Mouse (Mus musculus): Measurements from ENCODE around the gene Atxn1.

Atxn1 gene

GRCm38 (mm10) chr13:45614762-45615161 lies 350.0 kb downstream of the Atxn1 start:
- DNase-seq: no peak

GRCm38 (mm10) chr13:45613346-45613745 lies 351.5 kb downstream of the Atxn1 start:
- peak; percentile 22 for DNase-seq

GRCm38 (mm10) chr13:45611554-45611953 lies 353.3 kb downstream of the Atxn1 start:
- DNase-seq: no peak

- no peak for DNase-seq
These were observed 355.3 kb downstream of the Atxn1 start for GRCm38 (mm10) chr13:45609461-45609860.

- DNase-seq: no peak
These were observed 356.2 kb downstream of the Atxn1 start for GRCm38 (mm10) chr13:45608593-45608992.

GRCm38 (mm10) chr13:45607946-45608345 lies 356.9 kb downstream of the Atxn1 start:
- DNase-seq: no peak

- DNase-seq: no peak
These were observed 361.2 kb downstream of the Atxn1 start for GRCm38 (mm10) chr13:45603636-45604035.

GRCm38 (mm10) chr13:45600443-45600842 lies 364.4 kb downstream of the Atxn1 start:
- no peak for DNase-seq

GRCm38 (mm10) chr13:45599831-45600230 lies 365.0 kb downstream of the Atxn1 start:
- no peak for DNase-seq

GRCm38 (mm10) chr13:45595416-45595815 lies 369.4 kb downstream of the Atxn1 start:
- no peak for DNase-seq

GRCm38 (mm10) chr13:45593914-45594313 lies 370.9 kb downstream of the Atxn1 start:
- no peak for DNase-seq

GRCm38 (mm10) chr13:45590898-45591297 lies 373.9 kb downstream of the Atxn1 start:
- no peak for DNase-seq

GRCm38 (mm10) chr13:45583061-45583460 lies 381.7 kb downstream of the Atxn1 start:
- no peak for DNase-seq

GRCm38 (mm10) chr13:45582294-45582693 lies 382.5 kb downstream of the Atxn1 start:
- DNase-seq: no peak

- no peak for DNase-seq
These were observed 385.1 kb downstream of the Atxn1 start for GRCm38 (mm10) chr13:45579751-45580150.

GRCm38 (mm10) chr13:45577784-45578183 lies 387.0 kb downstream of the Atxn1 start:
- DNase-seq: no peak

- DNase-seq: no peak
These were observed 387.4 kb downstream of the Atxn1 start for GRCm38 (mm10) chr13:45577366-45577765.

- no peak for DNase-seq
These were observed 388.6 kb downstream of the Atxn1 start for GRCm38 (mm10) chr13:45576185-45576584.

- peak; percentile 36 for DNase-seq
These were observed 392.0 kb downstream of the Atxn1 start for GRCm38 (mm10) chr13:45572768-45573167.

- DNase-seq: peak; percentile 80
These were observed 393.0 kb downstream of the Atxn1 start for GRCm38 (mm10) chr13:45571795-45572262.

- DNase-seq: peak; percentile 69
These were observed 394.9 kb downstream of the Atxn1 start for GRCm38 (mm10) chr13:45569932-45570331.

GRCm38 (mm10) chr13:45564946-45565345 lies 399.9 kb downstream of the Atxn1 start:
- DNase-seq: no peak

GRCm38 (mm10) chr13:45562011-45562410 lies 402.8 kb downstream of the Atxn1 start:
- DNase-seq: no peak

GRCm38 (mm10) chr13:45560543-45560942 lies 404.3 kb downstream of the Atxn1 start:
- DNase-seq: no peak

- DNase-seq: no peak
These were observed 405.6 kb downstream of the Atxn1 start for GRCm38 (mm10) chr13:45559258-45559657.

- DNase-seq: no peak
These were observed 406.4 kb downstream of the Atxn1 start for GRCm38 (mm10) chr13:45558367-45558766.

Measured in cerebellum, adult 9-11 months (tissue).